Mouse (Mus musculus) megakaryocyte, embryonic 14.5 days (primary cell): Measurements from ENCODE around the gene Emc9.

Experiments used
- FLI1 ChIP-seq: IDR thresholded peaks from 2 replicates; pipeline ENCODE4 v1.6.1; 2012; ENCODE audit warnings: low read length, inconsistent platforms, mixed read lengths
- GATA1 ChIP-seq: IDR thresholded peaks from 3 replicates; pipeline ENCODE4 v1.6.1; 2012; ENCODE audit warnings: mixed read lengths, low read length, inconsistent platforms, borderline replicate concordance

- TF ChIP-seq GATA1, result no peak
- TF ChIP-seq FLI1, result no peak
Observed at GRCm38 (mm10) chr14:55575302-55575701, 9.8 kb downstream of the Emc9 start, which contains the start of gene Fitm1.
